Mouse (Mus musculus) urinary bladder, postnatal 25 days (tissue): ENCODE data around the gene Ssh1.

Source experiments
- DNase-seq: peaks from one replicate; pipeline ENCODE4 v3.0.0; 2022; ENCODE audit warnings: low spot score

Ssh1 gene

GRCm38 (mm10) chr5:113929950-113930647, 63.6 kb downstream of the Ssh1 start:
- DNase-seq: no peak

DNA sequence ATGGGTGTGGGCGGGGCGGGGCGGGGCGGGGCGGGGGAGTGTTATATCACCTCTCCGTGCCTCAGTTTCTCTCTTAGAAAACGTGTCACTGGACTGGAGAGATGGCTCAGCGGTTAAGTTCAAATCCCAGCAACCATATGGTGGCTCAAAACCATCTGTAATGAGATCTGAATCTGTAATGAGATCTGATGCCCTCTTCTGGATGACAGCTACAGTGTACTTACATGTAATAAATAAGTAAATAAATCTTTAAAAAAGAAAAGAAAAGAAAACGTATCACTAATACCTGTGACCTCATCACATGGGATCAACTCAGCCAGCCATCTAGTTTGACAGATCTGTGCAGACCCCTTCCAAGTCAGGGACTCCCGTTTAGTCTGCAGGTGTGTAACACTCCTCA, 64.2 kb downstream of the Ssh1 start:
- no peak for DNase-seq

GRCm38 (mm10) chr5:113924608-113925007, 69.1 kb downstream of the Ssh1 start:
- no peak for DNase-seq

DNA sequence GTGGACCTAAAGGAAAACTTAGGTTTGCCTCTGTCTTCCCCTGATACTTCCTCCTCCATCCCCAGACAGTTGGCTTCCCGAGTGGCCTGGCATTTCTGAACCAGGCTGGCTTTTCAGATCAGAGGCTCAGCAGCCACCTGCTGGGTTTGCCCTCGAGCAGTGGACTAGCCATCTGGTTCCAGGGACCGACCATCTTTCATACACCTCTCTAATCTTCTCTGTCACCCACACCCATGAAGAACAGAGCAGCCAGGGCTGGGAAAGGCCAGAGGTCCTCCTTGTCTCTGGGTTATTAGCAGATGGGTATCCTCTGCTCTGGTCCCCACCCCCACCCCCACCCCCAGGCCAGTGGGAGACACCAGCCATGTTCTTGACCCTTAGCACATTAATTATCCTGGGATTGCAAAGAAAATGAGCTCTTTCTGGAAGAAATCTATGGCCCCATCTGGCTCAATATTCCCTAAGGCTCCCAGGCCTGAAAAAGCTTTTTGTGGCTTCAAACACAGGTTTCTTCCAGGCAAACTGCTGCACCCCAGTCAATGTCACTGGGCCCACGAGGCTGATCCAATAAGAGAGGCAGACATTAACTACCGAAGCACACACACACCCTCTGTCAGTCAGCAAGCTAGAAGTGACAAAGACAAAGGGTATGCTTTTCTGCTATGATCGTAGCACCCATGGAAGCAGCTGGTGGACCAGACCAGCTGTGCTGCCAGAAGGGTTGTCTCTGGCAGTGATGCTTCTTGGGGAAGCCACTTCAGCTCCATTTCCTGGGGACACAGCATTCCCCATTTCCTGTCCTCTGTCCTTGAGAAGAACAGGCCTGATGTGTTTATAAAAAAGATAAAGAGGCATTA, 72.2 kb downstream of the Ssh1 start:
- no peak for DNase-seq

DNA sequence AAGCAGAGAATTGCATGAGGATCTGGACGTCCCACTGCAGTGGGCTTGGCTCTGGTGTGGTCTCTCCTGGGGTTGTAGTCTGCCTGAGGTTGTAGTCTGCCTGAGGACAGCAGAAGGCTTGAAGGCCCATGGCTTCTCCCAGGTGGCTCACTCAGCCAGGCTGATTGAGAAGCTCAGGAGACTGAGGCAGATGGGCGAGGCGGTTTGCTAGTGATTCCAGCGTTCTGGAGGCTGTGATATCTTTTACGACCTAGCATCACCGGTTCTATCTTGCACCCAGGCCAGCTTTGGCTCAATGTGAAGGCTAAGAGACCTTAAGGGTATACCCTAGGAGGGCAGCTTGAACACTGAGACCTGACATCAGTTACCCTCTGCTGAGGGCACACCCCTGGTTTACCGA, 74.6 kb downstream of the Ssh1 start:
- no peak for DNase-seq

GRCm38 (mm10) chr5:113918654-113919053, 75.0 kb downstream of the Ssh1 start:
- no peak for DNase-seq

- DNase-seq: no peak
Measured at GRCm38 (mm10) chr5:113910705-113911104, 83.0 kb downstream of the Ssh1 start.

- DNase-seq: no peak
Measured at GRCm38 (mm10) chr5:113910065-113910701, 83.5 kb downstream of the Ssh1 start.

GRCm38 (mm10) chr5:113908592-113909441, 84.9 kb downstream of the Ssh1 start, which contains the start of gene Coro1c:
Gene Coro1c, minus strand, starts transcription at chr5:113908758.
- DNase-seq: peak; percentile 100

- peak; percentile 51 for DNase-seq
Measured at GRCm38 (mm10) chr5:113907786-113908567, 85.7 kb downstream of the Ssh1 start.

- peak; percentile 52 for DNase-seq
Measured at GRCm38 (mm10) chr5:113906958-113907735, 86.5 kb downstream of the Ssh1 start.

DNA sequence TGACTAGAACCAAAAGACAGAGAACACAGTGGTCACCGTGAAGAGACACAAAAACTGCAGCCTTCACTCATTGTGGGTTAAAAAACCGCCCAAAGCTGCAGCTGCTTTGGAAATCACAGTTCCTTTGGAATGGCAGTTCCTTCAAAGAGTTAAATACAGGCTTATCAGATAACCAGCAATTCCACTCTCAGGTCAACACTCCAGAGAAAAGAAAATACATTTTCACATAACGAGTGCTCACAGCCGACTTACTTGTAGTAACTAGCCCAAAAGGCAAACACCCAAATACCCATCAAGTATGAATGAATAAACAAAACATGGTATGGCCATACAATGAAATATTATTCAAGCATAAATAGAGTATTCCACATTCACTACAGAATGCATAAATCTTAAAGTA, 88.7 kb downstream of the Ssh1 start:
- no peak for DNase-seq

DNA sequence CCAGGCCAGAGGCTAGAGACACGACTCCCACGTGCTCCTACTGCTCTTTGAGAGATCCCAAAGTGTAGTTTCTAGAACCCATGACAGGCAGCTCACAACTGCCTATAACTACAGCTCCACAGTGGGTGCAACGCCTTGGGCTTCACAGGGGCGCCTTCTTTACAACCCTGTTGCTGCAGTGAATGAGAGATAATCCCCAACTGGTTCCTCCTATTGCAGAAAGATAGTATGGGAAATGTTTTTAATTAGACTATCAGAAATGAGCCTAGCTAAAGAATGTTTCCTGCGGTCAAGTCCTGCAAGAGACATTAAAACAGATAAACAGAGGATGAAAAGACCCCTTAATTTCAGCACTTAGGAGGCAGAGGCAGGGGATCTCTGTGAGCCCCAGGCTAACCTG, 90.7 kb downstream of the Ssh1 start:
- DNase-seq: no peak

GRCm38 (mm10) chr5:113902017-113902416, 91.7 kb downstream of the Ssh1 start:
- DNase-seq: no peak

DNA sequence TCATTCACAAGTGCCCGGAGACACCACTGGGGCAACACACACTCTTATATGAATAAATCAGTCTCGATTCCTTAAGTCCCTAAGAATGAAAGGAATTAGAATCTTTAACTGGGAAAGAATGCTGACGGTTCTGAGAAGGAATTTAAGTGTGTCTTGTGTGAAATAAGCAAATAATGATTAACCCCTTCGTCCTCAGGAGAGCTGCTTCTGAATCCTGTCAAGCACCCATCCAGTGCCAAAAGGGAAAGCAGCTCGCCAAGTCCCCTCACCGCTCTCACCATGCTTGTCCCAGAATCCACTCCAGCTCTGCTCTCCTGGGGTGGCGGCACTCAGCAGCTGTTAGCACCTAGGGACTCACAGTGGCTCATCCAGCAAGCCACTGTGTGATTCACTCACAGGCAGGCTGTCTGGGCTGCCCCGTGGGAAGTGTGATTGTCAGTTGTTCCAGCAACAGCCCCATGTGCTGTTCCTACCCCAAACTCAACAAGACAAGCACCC, 92.6 kb downstream of the Ssh1 start:
- DNase-seq: no peak

DNA sequence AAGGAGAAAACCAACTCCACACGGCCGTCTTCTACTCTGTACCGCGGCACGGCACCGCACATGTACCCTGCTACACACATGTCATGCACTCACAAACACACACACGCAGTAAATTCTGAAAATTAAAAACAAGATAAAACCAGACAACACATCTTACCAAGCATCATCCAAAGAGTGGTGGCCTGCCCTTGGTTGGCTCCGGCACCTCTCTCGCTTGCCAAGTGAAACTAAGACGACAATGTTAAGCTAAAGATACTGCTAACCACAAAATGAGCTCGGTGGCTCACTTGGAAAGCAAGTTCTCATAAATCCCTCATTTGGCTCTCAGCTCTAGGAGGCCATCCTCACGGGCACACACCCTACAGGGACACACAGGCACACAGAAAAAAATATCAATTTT, 94.2 kb downstream of the Ssh1 start:
- DNase-seq: no peak

DNA sequence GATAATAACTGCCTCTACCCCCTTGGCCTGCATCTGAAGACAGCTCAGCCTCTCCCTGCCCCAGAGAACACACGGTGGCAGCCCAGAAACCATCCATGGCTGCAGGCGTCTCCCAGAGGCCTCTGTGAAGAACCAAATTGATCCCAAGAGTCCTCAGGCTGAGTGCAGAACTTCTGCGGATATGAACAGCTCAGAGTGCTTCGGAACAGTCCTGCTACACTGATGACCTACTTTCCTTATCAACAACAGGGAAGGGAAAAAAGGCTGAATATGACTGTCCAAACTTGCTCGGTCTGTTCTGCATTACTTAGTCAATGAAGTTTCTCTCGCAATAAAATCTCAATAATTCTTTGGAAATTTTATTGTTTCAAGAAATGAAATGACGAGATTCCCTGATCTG, 101.7 kb downstream of the Ssh1 start:
- no peak for DNase-seq

DNA sequence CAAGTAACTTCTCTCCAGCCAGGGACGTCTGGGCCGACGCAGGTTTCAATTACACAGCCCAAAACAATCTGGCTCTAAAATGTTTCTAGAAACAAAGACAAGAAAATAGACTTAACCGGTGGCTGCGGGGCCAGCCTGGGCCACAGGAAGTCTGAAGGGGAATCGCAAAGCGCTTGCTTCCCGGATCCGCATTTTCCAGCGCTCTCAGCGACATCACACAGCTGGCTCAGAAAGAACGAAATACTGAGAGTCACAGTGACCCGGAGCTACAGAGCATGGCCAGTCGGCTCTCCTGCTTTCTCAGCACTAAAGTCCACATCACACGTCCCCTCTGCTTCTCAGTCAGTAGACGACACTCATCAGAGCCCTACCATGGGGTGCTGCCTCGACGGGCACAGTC, 102.8 kb downstream of the Ssh1 start:
- DNase-seq: no peak

DNA sequence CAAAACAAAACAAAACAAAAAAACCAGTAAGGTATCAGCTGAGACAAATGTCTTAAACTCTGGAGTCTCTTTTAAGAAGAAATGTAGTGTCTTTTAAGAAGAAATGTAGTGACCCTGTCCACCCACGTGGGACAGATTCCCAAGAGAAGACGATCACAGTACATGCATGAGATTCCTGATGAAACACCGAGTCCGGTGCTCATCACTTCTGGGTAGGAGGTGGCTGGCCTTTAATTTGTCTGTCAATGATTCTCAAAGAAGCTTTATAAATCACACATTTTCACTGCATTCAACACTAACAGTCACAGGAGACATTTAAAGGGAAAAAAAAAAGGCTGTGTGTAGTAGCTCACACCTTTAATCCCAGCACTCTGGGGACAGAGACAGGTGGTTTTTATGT, 103.8 kb downstream of the Ssh1 start:
- no peak for DNase-seq
